In the genomic region with DNA sequence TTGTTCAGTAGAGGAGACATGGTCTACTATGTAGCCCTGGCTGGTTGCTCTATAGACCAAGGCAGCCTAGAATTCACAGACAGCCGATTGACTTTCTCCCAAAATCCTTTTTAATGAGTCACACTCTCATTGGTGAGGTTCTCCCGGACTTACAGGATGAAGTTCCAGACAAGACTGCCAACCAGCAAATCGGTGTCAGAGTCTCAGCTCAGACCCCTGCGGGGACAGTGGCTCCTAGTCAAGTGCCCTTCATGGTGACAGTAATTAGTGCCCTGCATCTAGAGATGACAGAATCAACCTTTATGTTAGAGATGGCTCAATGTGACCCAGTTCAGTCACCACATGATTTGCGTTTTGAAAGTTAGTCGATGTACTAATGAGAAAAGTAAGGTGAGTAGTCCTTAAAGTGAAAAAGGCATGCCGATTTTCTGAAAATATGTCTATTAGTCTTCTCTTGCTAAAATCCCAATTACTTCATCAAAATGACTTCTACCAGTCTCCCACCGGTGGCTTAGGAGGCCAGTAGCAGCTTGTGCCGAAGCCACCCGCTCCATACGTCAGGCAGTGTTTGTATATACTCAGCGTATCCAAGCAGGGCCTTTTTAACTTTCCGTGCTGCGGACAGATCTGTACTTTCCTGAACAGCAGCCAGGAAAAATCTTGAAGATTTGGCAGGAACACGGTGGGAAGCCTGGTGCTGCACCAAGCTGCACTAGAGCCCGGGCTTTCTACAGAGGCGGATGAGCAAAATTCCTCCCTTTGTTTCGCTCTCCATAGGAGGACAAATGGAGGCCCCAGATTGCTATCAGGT, we compare ENCODE assay signal across 8 mouse cellular contexts.
DNase-seq lines count a peak whose midpoint lies in the region; ATAC-seq and TF ChIP-seq lines count a peak whose summit lies in the region.

No protein-coding gene starts in this region.

- no peak overlapping the region for H3K4me3 ChIP-seq in heart, embryonic 13.5 days
- no peak overlapping the region for H3K4me3 ChIP-seq in kidney, postnatal 0 days (replicated peaks; ENCODE audit: low read depth, low read length)

- H3K9me3 ChIP-seq in heart, embryonic 13.5 days: no peaks in the 10 kb centered on the region
- no peaks in the 10 kb centered on the region for H3K9me3 ChIP-seq in kidney, postnatal 0 days (replicated peaks; ENCODE audit: low read length)

- H3K4me2 ChIP-seq in heart, embryonic 13.5 days: peak overlapping the region; percentile 53
- peak overlapping the region; percentile 8; the same call in 1 of the 2 replicates for H3K4me2 ChIP-seq in kidney, postnatal 0 days (ENCODE audit: low read length)

- peaks cover 43% of the 10 kb centered on the region for H3K4me1 ChIP-seq in heart, embryonic 13.5 days
- peaks cover 5% of the 10 kb centered on the region; the same call in 1 of the 2 replicates for H3K4me1 ChIP-seq in kidney, postnatal 0 days (replicated peaks; ENCODE audit: insufficient read depth, low read length)

- 45% methylated on average over 18 of the region's 18 CpGs for WGBS in heart, embryonic 13.5 days
- 59% methylated on average over 18 of the region's 18 CpGs for WGBS in kidney, postnatal 0 days

- H3K36me3 ChIP-seq in heart, embryonic 13.5 days: no peaks in the 10 kb centered on the region
- no peaks in the 10 kb centered on the region for H3K36me3 ChIP-seq in kidney, postnatal 0 days (ENCODE audit: insufficient read depth, low read length)

- no peak for TF ChIP-seq CTCF in kidney, postnatal 0 days (IDR thresholded peaks at IDR 0.05; ENCODE audit: low read depth)

- H3K27me3 ChIP-seq in heart, embryonic 13.5 days (replicated peaks): no peaks in the 10 kb centered on the region
- no peaks in the 10 kb centered on the region for H3K27me3 ChIP-seq in kidney, postnatal 0 days (ENCODE audit: insufficient read depth, low read length)

- no peak overlapping the region for H3K9ac ChIP-seq in heart, embryonic 13.5 days
- no peak overlapping the region for H3K9ac ChIP-seq in kidney, postnatal 0 days (ENCODE audit: low read depth, low read length)

- peak; percentile 64 to 79 for DNase-seq in cerebellum, postnatal 10 days
- no peak for DNase-seq in cerebellum, adult 9-11 months
- peak; percentile 74 for DNase-seq in fibroblast of lung, adult 2 months (ENCODE audit: low read depth)
- DNase-seq in kidney, postnatal 0 days (ENCODE audit: low spot score): peak; percentile 61
- peak; percentile 82 to 87 for DNase-seq in lung, postnatal 4 days
- peak; percentile 55 for DNase-seq in right cerebral cortex, postnatal 25 days
- no peak for DNase-seq in B cell, adult 2 months

- peak overlapping the region; percentile 85 for H3K27ac ChIP-seq in heart, embryonic 13.5 days (replicated peaks)
- no peak overlapping the region for H3K27ac ChIP-seq in kidney, postnatal 0 days

- ATAC-seq in heart, embryonic 13.5 days (ENCODE audit: extremely low read depth, insufficient number of reproducible peaks, low FRiP score, low TSS enrichment): peak; percentile 76
- ATAC-seq in kidney, postnatal 0 days (replicated peaks; ENCODE audit: low FRiP score, low read depth): no peak

Comparison
In these comparisons a context has a peak if more than half of its experiments do, and no peak if none do; other contexts are left out.
1. DNase-seq: peak in cerebellum, postnatal 10 days (2 of 2), fibroblast of lung, adult 2 months (single experiment), kidney, postnatal 0 days (single experiment), lung, postnatal 4 days (2 of 2) and right cerebral cortex, postnatal 25 days (single experiment); none in cerebellum, adult 9-11 months (single experiment) and B cell, adult 2 months (0 of 2).